Mouse (Mus musculus): Measurements from ENCODE around the gene BC025446. TPM values are rescaled to one million over a fixed set of nuclear protein-coding genes. Genes with fewer than 3 reads are reported as not detected.
A peak's percentile ranks its signal among the peaks of the same experiment; 100 is the strongest.
"Not testable (repeated sequence)": the region's sequence is repeated elsewhere in the genome, so short reads cannot be mapped to it uniquely, and the experiment has no call there.

The BC025446 gene
- total RNA-seq (2021), result not detected
- 0.15 TPM in 1 of 2 replicates, not detected in the other for polyA plus RNA-seq (2012; rRNA removed)
- long read RNA-seq, result 0 reads

GRCm38 (mm10) chr15:75215778-75216691 is at the start of gene BC025446:
Gene BC025446, plus strand, starts transcription at chr15:75216376.
- no peaks in the 10 kb centered on the region for H3K27me3 ChIP-seq (ENCODE audit: control insufficient read depth, insufficient read depth, low read length)
- H3K36me3 ChIP-seq (ENCODE audit: control insufficient read depth, insufficient read depth, low read length), result no peaks in the 10 kb centered on the region
- H3K9ac ChIP-seq (ENCODE audit: low read depth, low read length), result no peak within 1 kb of the TSS
- no peak within 1 kb of the TSS for H3K27ac ChIP-seq
- no peak within 1 kb of the TSS for H3K4me3 ChIP-seq
- no peak for DNase-seq
- WGBS, result 64% methylated on average over 7 of the region's 7 CpGs
- intact Hi-C loops (cut with DNase I), result no loop called here
- H3K79me2 ChIP-seq (replicated peaks; ENCODE audit: control insufficient read depth, insufficient read depth, low read length), result no peaks in the 10 kb centered on the region
- H3K4me1 ChIP-seq (ENCODE audit: control insufficient read depth, insufficient read depth, low read length), result no peaks in the 10 kb centered on the region
- TF ChIP-seq POLR2A (IDR thresholded peaks at IDR 0.05; ENCODE audit: insufficient read depth, low read depth, low read length), result no peak
- TF ChIP-seq CTCF (IDR thresholded peaks at IDR 0.05), result no peak
- TF ChIP-seq EP300 (IDR thresholded peaks at IDR 0.05; ENCODE audit: insufficient read depth, low read depth, low read length), result no peak

GRCm38 (mm10) chr15:75175506-75175905 is 40.7 kb upstream of the BC025446 start:
- Histone ChIP-seq H3K79me2 (replicated peaks; ENCODE audit: control insufficient read depth, insufficient read depth, low read length) (no peaks in the 10 kb centered on the region), H3K4me3 (no peak overlapping the region), H3K4me1 (ENCODE audit: control insufficient read depth, insufficient read depth, low read length) (no peaks in the 10 kb centered on the region), H3K27ac (no peak overlapping the region), H3K27me3 (ENCODE audit: control insufficient read depth, insufficient read depth, low read length) (no peaks in the 10 kb centered on the region), H3K36me3 (ENCODE audit: control insufficient read depth, insufficient read depth, low read length) (no peaks in the 10 kb centered on the region), H3K9ac (ENCODE audit: low read depth, low read length) (no peak overlapping the region)
- intact Hi-C loops (cut with DNase I), result no loop called here
- 48% methylated on average over 1 of the region's 1 CpGs for WGBS
- TF ChIP-seq EP300 (IDR thresholded peaks at IDR 0.05; ENCODE audit: insufficient read depth, low read depth, low read length), result no peak
- peak; percentile 66 for TF ChIP-seq CTCF (IDR thresholded peaks at IDR 0.05)
- TF ChIP-seq POLR2A (IDR thresholded peaks at IDR 0.05; ENCODE audit: insufficient read depth, low read depth, low read length), result no peak
- peak in 1 of 2 experiments; percentile 5 for DNase-seq

GRCm38 (mm10) chr15:75186291-75186690 is 29.9 kb upstream of the BC025446 start:
- 20% methylated on average over 2 of the region's 2 CpGs for WGBS
- H3K27me3 ChIP-seq (ENCODE audit: control insufficient read depth, insufficient read depth, low read length), result no peaks in the 10 kb centered on the region
- no peak for DNase-seq
- no peaks in the 10 kb centered on the region for H3K79me2 ChIP-seq (replicated peaks; ENCODE audit: control insufficient read depth, insufficient read depth, low read length)
- no peak overlapping the region for H3K27ac ChIP-seq
- H3K4me3 ChIP-seq, result no peak overlapping the region
- no peaks in the 10 kb centered on the region for H3K36me3 ChIP-seq (ENCODE audit: control insufficient read depth, insufficient read depth, low read length)
- no peak overlapping the region for H3K9ac ChIP-seq (ENCODE audit: low read depth, low read length)
- intact Hi-C loops (cut with DNase I), result no loop called here
- no peaks in the 10 kb centered on the region for H3K4me1 ChIP-seq (ENCODE audit: control insufficient read depth, insufficient read depth, low read length)
- no peak for TF ChIP-seq POLR2A (IDR thresholded peaks at IDR 0.05; ENCODE audit: insufficient read depth, low read depth, low read length)
- no peak for TF ChIP-seq EP300 (IDR thresholded peaks at IDR 0.05; ENCODE audit: insufficient read depth, low read depth, low read length)
- no peak for TF ChIP-seq CTCF (IDR thresholded peaks at IDR 0.05)

GRCm38 (mm10) chr15:75189116-75189515 is 27.1 kb upstream of the BC025446 start:
- Histone ChIP-seq H3K4me3 (no peak overlapping the region), H3K79me2 (replicated peaks; ENCODE audit: control insufficient read depth, insufficient read depth, low read length) (no peaks in the 10 kb centered on the region), H3K27ac (no peak overlapping the region), H3K27me3 (ENCODE audit: control insufficient read depth, insufficient read depth, low read length) (no peaks in the 10 kb centered on the region), H3K9ac (ENCODE audit: low read depth, low read length) (no peak overlapping the region), H3K4me1 (ENCODE audit: control insufficient read depth, insufficient read depth, low read length) (no peaks in the 10 kb centered on the region), H3K36me3 (ENCODE audit: control insufficient read depth, insufficient read depth, low read length) (no peaks in the 10 kb centered on the region)
- TF ChIP-seq CTCF (IDR thresholded peaks at IDR 0.05) (peak; percentile 67), EP300 (IDR thresholded peaks at IDR 0.05; ENCODE audit: insufficient read depth, low read depth, low read length) (no peak)
- 63% methylated on average over 2 of the region's 2 CpGs for WGBS
- no peak for DNase-seq
- intact Hi-C loops (cut with DNase I), result no loop called here

- H3K36me3 ChIP-seq (ENCODE audit: control insufficient read depth, insufficient read depth, low read length); DNase-seq; H3K27me3 ChIP-seq (ENCODE audit: control insufficient read depth, insufficient read depth, low read length); H3K9ac ChIP-seq (ENCODE audit: low read depth, low read length); H3K79me2 ChIP-seq (replicated peaks; ENCODE audit: control insufficient read depth, insufficient read depth, low read length); H3K4me3 ChIP-seq; H3K4me1 ChIP-seq (ENCODE audit: control insufficient read depth, insufficient read depth, low read length); H3K27ac ChIP-seq; intact Hi-C loops (cut with DNase I): not testable (repeated sequence)
- 40% methylated on average over 2 of the region's 3 CpGs for WGBS
- TF ChIP-seq CTCF (IDR thresholded peaks at IDR 0.05), result peak; percentile 59
Measured at GRCm38 (mm10) chr15:75190560-75190959, 25.6 kb upstream of the BC025446 start.

- intact Hi-C loops (cut with DNase I), result no loop called here
- Histone ChIP-seq H3K36me3 (ENCODE audit: control insufficient read depth, insufficient read depth, low read length) (no peaks in the 10 kb centered on the region), H3K9ac (ENCODE audit: low read depth, low read length) (no peak overlapping the region), H3K4me1 (ENCODE audit: control insufficient read depth, insufficient read depth, low read length) (no peaks in the 10 kb centered on the region), H3K27me3 (ENCODE audit: control insufficient read depth, insufficient read depth, low read length) (no peaks in the 10 kb centered on the region), H3K27ac (no peak overlapping the region), H3K4me3 (no peak overlapping the region), H3K79me2 (replicated peaks; ENCODE audit: control insufficient read depth, insufficient read depth, low read length) (no peaks in the 10 kb centered on the region)
- no peak for DNase-seq
- 48% methylated on average over 1 of the region's 1 CpGs for WGBS
- no peak for TF ChIP-seq EP300 (IDR thresholded peaks at IDR 0.05; ENCODE audit: insufficient read depth, low read depth, low read length)
- no peak for TF ChIP-seq CTCF (IDR thresholded peaks at IDR 0.05)
- no peak for TF ChIP-seq POLR2A (IDR thresholded peaks at IDR 0.05; ENCODE audit: insufficient read depth, low read depth, low read length)
Measured at GRCm38 (mm10) chr15:75216831-75217230, 655 bp downstream of the BC025446 start.

All from heart, adult 2 months (tissue).